Mouse (Mus musculus) right cerebral cortex, postnatal 14 days (tissue): ENCODE results near the gene Kank3.
A peak's percentile ranks its signal among the peaks of the same experiment; 100 is the strongest.

Experiments
- DNase-seq: peaks from one replicate; pipeline ENCODE4 v3.0.0; 2022

Kank3 gene

GRCm38 (mm10) chr17:33810334-33811141 is at the start of gene Kank3:
Gene Kank3, plus strand, starts transcription at chr17:33810519.
- DNase-seq, result peak; percentile 94

GRCm38 (mm10) chr17:33766389-33766788 is 43.9 kb upstream of the Kank3 start:
- no peak for DNase-seq

DNA sequence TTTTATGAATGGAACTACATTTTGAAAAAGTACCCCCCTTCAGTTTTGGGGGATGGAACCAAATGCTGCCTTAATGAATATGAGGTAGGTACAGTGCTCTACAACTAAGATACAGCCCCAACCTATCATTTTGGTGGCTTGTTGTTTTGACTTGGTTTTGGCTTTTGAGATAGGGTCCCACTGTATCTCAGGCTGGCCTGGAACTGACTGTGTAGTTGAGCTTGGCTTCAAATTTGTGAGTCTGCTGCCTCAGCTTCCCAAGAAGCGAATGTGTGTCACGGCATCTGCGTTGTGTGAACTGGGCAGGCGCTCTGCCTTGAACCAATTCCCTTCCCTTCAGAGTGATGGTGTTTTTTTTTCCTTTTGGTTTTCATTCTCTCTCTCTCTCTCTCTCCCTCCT is 38.7 kb upstream of the Kank3 start:
- DNase-seq, result no peak

GRCm38 (mm10) chr17:33773426-33773825 is 36.9 kb upstream of the Kank3 start:
- no peak for DNase-seq

- DNase-seq, result no peak
Measured at GRCm38 (mm10) chr17:33773871-33774572, 36.3 kb upstream of the Kank3 start.

GRCm38 (mm10) chr17:33774573-33775155 is 35.7 kb upstream of the Kank3 start:
- no peak for DNase-seq

- DNase-seq, result no peak
Measured at GRCm38 (mm10) chr17:33775287-33775686, 35.0 kb upstream of the Kank3 start.

GRCm38 (mm10) chr17:33779271-33779966 is 30.9 kb upstream of the Kank3 start:
- peak; percentile 85 for DNase-seq

GRCm38 (mm10) chr17:33779967-33780295 is 30.4 kb upstream of the Kank3 start:
- DNase-seq, result no peak

DNA sequence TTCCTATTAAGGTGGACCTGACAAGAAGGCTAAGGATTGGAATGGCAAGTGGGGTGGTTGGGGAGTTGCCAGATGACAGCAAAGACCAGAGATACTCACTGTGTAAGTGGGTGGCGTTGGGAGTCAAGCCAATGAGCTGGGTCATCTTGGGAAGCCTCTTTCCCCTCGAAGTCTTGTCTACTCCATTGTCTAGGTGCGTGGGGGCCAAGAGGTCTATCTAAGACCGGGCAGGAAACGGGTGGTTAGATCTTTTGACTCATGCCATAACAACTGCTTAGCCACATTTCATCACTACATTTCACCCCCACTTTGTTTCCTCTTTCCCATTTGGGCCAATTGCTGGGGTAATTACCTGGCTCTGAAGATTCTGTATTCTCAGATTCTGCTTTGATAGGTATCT is 29.9 kb upstream of the Kank3 start:
- no peak for DNase-seq

DNA sequence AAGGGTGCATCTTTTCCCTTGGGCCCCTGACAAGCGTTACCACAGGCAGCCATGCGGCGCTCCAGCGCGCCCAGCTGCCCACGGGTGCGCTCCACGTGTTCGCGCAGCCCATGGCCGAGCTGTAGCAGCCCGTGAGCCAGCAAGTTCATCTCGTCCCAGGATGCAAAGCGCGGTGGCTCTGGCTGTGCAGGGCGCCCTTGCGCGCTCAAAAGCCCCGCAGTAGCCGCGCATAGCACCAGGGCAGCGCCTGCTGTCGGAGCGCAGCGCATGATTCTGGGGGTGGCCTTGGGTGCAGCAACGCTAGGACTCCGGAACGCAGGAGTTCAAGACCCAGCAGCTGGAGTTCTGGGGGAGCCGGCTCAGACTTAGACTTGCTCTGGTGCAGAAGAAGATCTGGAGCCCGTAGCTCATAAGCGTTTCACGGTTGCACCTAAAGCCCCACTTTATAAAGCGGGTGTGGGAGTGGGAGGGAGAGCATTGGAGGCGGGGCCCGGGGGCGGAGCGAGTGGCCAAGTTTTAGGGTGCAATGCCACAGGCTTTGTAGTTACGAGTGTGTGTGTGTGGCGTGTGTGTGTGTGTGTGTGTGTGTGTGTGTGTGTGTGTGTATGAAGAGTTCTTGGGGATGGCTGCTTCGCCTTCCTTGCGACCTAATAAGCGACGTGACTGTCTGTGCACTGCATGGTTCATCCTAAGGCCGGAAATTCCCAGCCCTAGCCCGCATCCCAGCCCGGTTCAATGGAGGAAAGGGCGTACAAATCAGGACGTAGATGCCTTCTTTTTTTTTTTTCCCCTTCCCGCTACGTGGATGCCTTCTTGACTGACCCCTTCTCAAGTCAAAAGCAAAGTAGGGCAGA is 29.0 kb upstream of the Kank3 start, which contains the start of gene Angptl4:
Angptl4 (minus strand) TSS at position 707 of the 854 bp plus-strand sequence.
- DNase-seq, result peak; percentile 46

DNA sequence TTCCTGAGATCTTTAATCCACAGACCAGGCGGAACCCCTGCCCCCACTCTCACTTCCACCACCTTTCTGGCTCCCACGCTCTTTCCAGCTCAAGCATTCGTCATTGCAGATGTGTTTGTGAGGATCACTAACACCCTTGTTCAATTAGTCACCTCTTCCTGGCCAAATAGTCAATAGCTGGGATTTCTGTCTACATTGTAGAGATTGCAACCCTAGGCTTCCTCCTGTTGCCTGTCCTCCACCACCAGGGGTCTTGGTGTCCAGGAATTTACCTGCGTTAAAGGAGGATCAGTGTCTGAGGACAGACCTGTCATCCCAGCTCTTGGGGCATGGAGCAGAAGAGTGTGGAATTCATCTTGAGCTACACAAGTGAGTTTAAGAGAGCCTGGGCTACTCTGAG is 28.3 kb upstream of the Kank3 start:
- no peak for DNase-seq

GRCm38 (mm10) chr17:33783408-33783807 is 26.9 kb upstream of the Kank3 start:
- peak; percentile 39 for DNase-seq

DNA sequence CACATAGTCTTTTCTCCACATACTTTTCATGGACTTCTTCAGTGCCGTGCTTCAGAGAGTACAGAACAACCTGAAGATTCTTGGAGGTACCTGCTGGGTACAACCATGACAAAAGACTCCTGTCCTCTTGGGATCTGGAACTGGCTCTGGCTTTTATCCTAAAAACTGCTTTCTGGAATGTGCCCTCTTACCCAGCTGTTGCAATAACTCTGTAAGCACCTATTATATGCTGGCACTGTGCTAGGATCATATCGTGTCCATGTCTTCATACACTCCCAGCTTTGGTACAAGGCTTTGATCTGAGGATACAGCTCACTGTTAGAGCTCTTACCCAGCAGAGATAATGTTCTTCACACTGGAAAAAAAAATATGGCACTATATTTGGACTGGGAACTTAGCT is 25.4 kb upstream of the Kank3 start:
- DNase-seq, result no peak

- DNase-seq, result no peak
Measured at GRCm38 (mm10) chr17:33786375-33786774, 23.9 kb upstream of the Kank3 start.

DNA sequence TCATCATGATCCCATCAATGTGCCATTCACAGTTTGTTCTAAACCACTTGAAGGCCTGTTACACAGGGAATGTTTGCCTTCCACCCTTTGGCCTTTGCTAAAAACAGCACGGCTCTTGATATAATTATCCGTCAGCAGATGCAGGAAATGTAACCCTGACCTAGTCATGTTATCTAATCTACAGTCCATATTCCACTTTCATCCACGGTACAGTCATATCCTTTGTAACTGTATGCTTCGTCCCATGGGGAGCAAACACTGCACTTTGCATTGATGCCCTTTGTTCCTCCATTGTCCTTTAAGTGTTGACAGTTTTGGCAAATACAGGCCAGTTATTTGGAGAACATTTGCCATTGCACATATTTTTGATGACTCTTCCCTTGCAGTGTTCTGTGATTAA is 21.6 kb upstream of the Kank3 start:
- DNase-seq, result no peak

DNA sequence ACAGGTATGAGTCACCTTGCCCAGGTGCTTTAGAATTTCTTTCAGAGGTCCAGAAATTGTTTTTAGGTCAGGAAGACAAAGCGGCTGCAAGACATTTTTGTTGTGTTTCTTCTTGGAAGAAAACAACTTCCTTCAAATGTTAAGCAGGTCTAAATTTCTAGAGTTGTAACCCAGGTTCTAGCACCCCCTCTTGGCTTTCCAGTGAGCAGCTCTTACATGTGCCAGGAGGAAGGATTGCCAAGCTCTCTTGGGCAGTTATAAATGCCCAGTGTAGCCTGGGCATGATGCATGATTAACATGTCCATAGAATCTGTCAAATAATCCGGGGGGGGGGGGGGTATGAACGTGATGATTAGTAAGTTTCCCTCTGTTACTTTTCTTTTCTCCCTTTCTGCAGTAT is 12.0 kb upstream of the Kank3 start:
- DNase-seq, result no peak

DNA sequence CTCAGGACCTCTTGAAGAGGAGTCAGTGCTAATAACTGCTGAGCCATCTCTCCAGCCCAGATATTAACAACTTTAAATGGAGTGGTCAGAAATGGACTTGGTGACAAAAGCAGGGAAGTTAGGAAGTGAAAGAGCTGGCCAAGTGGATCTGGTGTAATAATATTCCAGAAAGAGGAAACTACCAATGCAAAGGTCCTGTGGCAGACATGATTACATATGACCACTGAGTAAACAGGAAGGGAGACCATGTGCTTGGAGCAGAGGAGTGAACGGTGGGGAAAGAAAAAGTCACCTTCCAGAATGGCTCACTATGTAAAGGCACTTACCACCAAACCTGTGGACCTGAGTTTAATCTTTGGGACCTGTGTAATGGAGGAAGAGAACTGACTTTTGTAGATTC is 11.0 kb upstream of the Kank3 start:
- DNase-seq, result no peak

DNA sequence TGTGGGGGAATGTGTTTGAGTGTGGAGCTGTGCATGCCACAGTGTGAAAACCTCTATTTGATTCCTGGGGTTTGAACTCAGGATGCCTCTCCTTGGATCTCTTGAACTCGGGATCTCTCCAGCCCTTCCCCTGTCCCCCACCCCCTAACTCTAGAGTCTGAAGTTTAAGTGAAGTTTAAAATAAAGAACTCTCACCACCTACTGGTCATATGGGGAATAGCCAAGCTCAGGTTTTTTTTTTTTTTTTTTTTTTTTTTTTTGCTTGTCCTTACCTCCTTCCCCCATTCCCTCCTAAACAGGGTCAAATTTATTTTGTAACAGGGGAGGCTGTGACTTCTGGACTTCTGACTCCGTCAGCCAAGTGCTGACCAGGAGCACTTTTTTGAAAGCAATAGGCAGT is 8.1 kb upstream of the Kank3 start:
- no peak for DNase-seq

DNA sequence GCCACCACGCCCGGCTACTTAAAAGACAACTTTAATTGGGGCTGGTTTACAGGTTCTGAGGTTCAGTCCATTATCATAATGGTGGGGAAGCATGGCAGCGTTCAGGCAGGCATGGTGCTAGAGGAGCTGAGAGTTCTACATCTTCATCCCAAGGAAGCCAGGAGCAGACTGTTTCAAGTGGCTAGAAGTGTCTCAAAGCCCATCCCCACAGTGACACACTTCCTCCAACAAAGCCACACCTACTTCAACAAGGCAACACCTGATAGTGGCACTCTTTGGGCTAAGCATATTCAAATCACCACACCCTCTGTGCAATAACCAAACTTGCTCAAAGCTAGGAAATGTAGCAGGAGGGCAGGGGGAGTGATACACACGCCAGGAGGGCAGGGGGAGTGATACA is 6.1 kb upstream of the Kank3 start:
- no peak for DNase-seq

- DNase-seq, result no peak
Measured at GRCm38 (mm10) chr17:33804745-33805144, 5.6 kb upstream of the Kank3 start.

DNA sequence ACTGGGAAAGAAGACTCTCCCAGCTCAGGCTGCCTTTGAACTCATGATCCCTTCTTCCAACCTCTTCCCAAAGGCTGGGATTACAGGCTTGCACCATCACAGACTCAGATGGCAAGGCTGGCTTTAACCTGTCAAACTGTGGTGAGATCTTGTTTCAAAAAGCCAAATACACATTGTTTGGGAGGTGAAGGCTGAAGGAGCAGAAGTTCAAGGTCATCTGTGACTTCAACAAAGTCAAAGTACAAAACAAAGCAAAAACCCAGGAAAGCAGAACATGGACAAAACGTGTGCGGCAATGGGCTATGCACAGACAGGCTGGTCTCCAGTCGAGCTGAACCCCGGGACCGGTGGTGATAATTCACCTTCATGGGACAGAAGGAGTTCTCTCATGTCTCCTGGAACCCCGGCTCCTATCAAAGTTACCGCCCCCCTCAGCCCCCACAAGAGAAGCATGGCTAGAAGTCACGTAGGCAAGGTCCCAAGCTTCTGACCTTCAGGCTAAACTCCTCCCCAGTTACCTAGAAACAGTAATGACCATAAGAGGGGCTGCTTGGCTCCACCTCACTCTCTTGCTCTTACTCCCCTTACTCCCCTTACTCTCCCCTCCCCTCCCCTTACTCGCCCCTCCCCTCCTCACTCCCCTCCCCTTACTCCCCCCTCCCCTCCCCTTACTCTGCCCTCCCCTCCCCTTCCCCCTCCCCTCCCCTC is 3.0 kb upstream of the Kank3 start:
- DNase-seq, result no peak
